In the genomic region with DNA sequence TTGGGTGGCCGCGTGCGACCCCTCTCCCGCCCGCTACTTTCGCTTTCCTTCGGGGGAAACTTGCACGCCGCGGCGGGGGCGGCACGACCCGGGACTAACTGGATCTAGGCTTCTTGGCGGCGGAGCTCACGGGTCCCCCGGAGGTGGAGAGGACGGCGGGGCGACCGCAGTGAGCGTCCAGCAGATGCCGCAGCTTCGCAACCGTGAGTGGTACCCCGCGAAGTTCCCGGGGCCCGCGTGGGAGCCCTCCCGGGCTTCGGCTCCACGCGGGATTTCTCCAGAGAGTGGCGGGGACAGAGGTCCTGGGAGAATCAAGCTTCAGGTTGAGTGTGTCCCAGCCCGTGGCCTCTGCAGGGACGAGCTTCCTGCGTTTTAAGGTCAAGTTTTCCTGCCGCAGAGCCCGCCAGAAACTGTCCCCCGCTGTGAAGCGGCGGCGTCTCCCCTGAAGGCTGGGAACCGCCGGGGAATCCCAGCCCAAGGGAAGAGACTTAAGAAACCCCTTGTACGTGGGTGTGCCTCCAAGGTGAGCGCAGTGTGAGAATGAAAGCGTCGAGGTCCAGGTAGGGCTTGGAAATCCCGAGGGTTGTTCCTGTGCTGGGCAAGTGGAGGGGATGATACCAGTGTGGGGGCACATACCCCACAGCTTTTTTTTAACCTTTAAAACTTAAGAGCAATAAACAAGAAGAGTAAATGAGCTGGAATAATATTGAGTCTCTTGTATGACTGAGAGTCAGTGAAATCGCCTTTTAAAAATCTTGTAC, we compare ENCODE assay signal across 8 mouse cellular contexts. TPM values are rescaled to one million over a fixed set of nuclear protein-coding genes. Genes with fewer than 3 reads are reported as not detected.
DNase-seq lines count a peak whose midpoint lies in the region; ATAC-seq and TF ChIP-seq lines count a peak whose summit lies in the region.

No protein-coding gene starts in this region.

- H3K27me3 ChIP-seq in heart, embryonic 10.5 days (ENCODE audit: insufficient read depth, poor library complexity, severe bottlenecking), result peaks cover 31% of the 10 kb centered on the region
- H3K27me3 ChIP-seq in midbrain, embryonic 14.5 days (ENCODE audit: control insufficient read depth, insufficient read depth, low read length), result peaks cover 36% of the 10 kb centered on the region

- H3K36me3 ChIP-seq in heart, embryonic 10.5 days, result no peaks in the 10 kb centered on the region
- no peaks in the 10 kb centered on the region for H3K36me3 ChIP-seq in midbrain, embryonic 14.5 days (ENCODE audit: control insufficient read depth, insufficient read depth, low read length)

- 1% methylated on average over 53 of the region's 53 CpGs for WGBS in heart, embryonic 10.5 days
- WGBS in midbrain, embryonic 14.5 days, result 1% methylated on average over 53 of the region's 53 CpGs

- H3K27ac ChIP-seq in layer of hippocampus, adult 2 months, result peak overlapping the region; percentile 72
- peak overlapping the region; percentile 81 for H3K27ac ChIP-seq in heart, embryonic 10.5 days
- no peak overlapping the region for H3K27ac ChIP-seq in midbrain, embryonic 14.5 days (replicated peaks; ENCODE audit: low read depth, low read length)

- peak overlapping the region; percentile 100 for H3K4me2 ChIP-seq in midbrain, embryonic 14.5 days (ENCODE audit: low read length)

- DNase-seq in layer of hippocampus, adult 2 months (ENCODE audit: low spot score in 2 of 2), result no peak
- DNase-seq in layer of hippocampus, adult 18-20 months (ENCODE audit: low spot score in 2 of 2), result no peak
- DNase-seq in adrenal gland, postnatal 25 days, result peak; percentile 35
- peak; percentile 75 for DNase-seq in heart, embryonic 10.5 days (ENCODE audit: low spot score)
- DNase-seq in kidney, postnatal 10 days, result peak; percentile 51
- DNase-seq in midbrain, embryonic 14.5 days, result peak; percentile 62
- no peak for DNase-seq in cerebellum, adult 9-10 months
- DNase-seq in frontal cortex, adult 2 months (ENCODE audit: extremely low spot score in 1 of 2, low spot score in 1 of 2), result no peak

- H3K4me1 ChIP-seq in heart, embryonic 10.5 days, result peaks cover 6% of the 10 kb centered on the region
- H3K4me1 ChIP-seq in midbrain, embryonic 14.5 days (ENCODE audit: control insufficient read depth, insufficient read depth, low read length), result peaks cover 3% of the 10 kb centered on the region; the same call in 1 of the 2 replicates

- ATAC-seq in midbrain, embryonic 14.5 days (ENCODE audit: low FRiP score, low TSS enrichment), result peak; percentile 53; the same call in 1 of the 2 replicates

- H3K9me3 ChIP-seq in heart, embryonic 10.5 days, result no peaks in the 10 kb centered on the region
- H3K9me3 ChIP-seq in midbrain, embryonic 14.5 days (ENCODE audit: control insufficient read depth, low read length), result no peaks in the 10 kb centered on the region

- peak overlapping the region; percentile 49 for H3K9ac ChIP-seq in midbrain, embryonic 14.5 days (replicated peaks; ENCODE audit: low read length)

- peak overlapping the region; percentile 82 for H3K4me3 ChIP-seq in layer of hippocampus, adult 2 months
- H3K4me3 ChIP-seq in heart, embryonic 10.5 days, result peak overlapping the region; percentile 76
- peak overlapping the region; percentile 61 for H3K4me3 ChIP-seq in midbrain, embryonic 14.5 days (replicated peaks; ENCODE audit: low read depth, low read length)

- TF ChIP-seq CTCF in layer of hippocampus, adult 2 months (conservative IDR thresholded peaks at IDR 0.05), result no peak

RNA-seq across cellular contexts. Expression of gene Gcnt4, which starts 0.7 kb away (rescaled TPM):
- 1 to 10 TPM; 1.8 to 2.1 TPM for total RNA-seq in layer of hippocampus, adult 2 months (2021)
- 1 to 10 TPM; 2.4 to 2.9 TPM for total RNA-seq in layer of hippocampus, adult 18-20 months (2021)
- total RNA-seq in adrenal gland, postnatal 25 days (2021), result 1.3 and 1.6 TPM in 2 replicates
- 0.28 and 0.49 TPM in 2 replicates for polyA plus RNA-seq in heart, embryonic 10.5 days (2016; fragmentation: Nextera tagmentation; extraction: Ambion mirVana)
- 0.07 and 0.14 TPM in 2 replicates for polyA plus RNA-seq in midbrain, embryonic 14.5 days (2014; fragmentation: Nextera tagmentation; extraction: Ambion mirVana)
- polyA plus RNA-seq in frontal cortex, adult 2 months (2012; rRNA removed), result 8.1 and 8.8 TPM in 2 replicates

Comparison
In these comparisons a context has a peak if more than half of its experiments do, and no peak if none do; other contexts are left out.
1. DNase-seq: peak in adrenal gland, postnatal 25 days (single experiment), heart, embryonic 10.5 days (single experiment), kidney, postnatal 10 days (single experiment) and midbrain, embryonic 14.5 days (single experiment); none in layer of hippocampus, adult 2 months (0 of 2), layer of hippocampus, adult 18-20 months (0 of 2), cerebellum, adult 9-10 months (single experiment) and frontal cortex, adult 2 months (0 of 2).
2. Peak in every context shown above with its lines, with median percentiles within 50 percentile points of each other: H3K4me3 ChIP-seq.